Mouse (Mus musculus): ENCODE measurements around the gene D10Wsu102e. TPM values are rescaled to one million over a fixed set of nuclear protein-coding genes. Genes with fewer than 3 reads are reported as not detected.

The D10Wsu102e gene
- total and polyA plus RNA-seq, 3 experiments: 0.67 to 5.5 (median 2.3) TPM

DNA sequence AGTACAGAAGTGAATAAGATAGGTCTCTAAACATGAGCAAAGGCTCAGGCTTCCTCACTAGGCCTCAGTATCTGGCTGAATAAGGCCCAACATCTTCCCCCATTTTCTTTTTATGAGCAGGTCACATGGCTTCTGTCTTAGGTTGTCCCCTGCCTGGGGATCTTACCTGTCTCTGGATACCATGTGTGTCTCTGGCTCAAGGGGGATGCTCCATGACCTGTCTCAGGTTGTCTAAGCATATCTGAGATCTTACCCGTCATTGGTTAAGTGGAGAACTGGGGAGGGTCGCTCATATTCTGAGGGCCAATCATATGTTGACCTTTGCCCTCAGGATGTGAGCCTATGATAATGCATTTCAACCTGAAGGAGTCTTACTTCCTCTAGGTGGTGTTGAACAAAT, 20.5 kb downstream of the D10Wsu102e start:
- DNase-seq (ENCODE audit: low spot score) (no peak), ATAC-seq (ENCODE audit: extremely low read depth, insufficient number of reproducible peaks, low FRiP score, poor library complexity, severe bottlenecking) (no peak)
- Histone ChIP-seq H3K9me3 (replicated peaks) (peaks cover 33% of the 10 kb centered on the region), H3K4me3 (ENCODE audit: low read depth, low read length) (no peak overlapping the region), H3K4me1 (ENCODE audit: insufficient read depth, low read depth, low read length) (peaks cover 53% of the 10 kb centered on the region), H3K27me3 (ENCODE audit: insufficient read depth, low read length) (no peaks in the 10 kb centered on the region), H3K36me3 (replicated peaks) (peaks cover 68% of the 10 kb centered on the region)
- no peak for TF ChIP-seq TAL1 (conservative IDR thresholded peaks at IDR 0.05; ENCODE audit: low read depth, low read length)
- no peak for TF ChIP-seq CTCF (IDR thresholded peaks at IDR 0.05; ENCODE audit: low read depth, low read length)
- TF ChIP-seq POLR2AphosphoS5 (IDR thresholded peaks at IDR 0.05; ENCODE audit: insufficient replicate concordance, low read depth, low read length): no peak
- TF ChIP-seq GATA2 (IDR thresholded peaks at IDR 0.05; ENCODE audit: borderline replicate concordance, low read depth, low read length): no peak
- TF ChIP-seq GATA1 (IDR thresholded peaks at IDR 0.05; ENCODE audit: borderline replicate concordance, low read length): no peak

DNA sequence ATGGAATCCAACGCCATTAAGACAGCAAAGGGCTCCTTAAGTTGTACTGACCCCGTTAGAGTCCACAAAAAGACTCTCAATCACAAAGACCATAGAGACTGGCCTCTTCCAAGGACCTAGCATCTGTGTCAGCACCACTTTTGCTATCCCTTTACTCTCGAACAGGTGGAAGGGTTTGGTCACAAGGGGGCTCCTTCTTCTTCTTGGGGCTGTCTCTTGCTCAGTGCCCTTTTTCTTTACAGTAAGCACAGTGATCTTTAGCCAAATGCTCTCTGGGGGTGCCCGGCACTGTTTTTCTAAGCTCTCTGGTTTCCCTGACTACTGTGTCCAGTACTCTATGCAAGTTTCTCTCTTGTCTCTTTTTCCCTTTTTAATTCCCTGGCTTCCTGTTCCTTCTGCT, 22.5 kb downstream of the D10Wsu102e start:
- no peak overlapping the region for H3K4me3 ChIP-seq (ENCODE audit: low read depth, low read length)
- no peaks in the 10 kb centered on the region for H3K27me3 ChIP-seq (ENCODE audit: insufficient read depth, low read length)
- H3K9me3 ChIP-seq (replicated peaks): peaks cover 33% of the 10 kb centered on the region
- DNase-seq (ENCODE audit: low spot score) (no peak), ATAC-seq (ENCODE audit: extremely low read depth, insufficient number of reproducible peaks, low FRiP score, poor library complexity, severe bottlenecking) (no peak)
- H3K4me1 ChIP-seq (ENCODE audit: insufficient read depth, low read depth, low read length): peaks cover 42% of the 10 kb centered on the region
- peaks cover 58% of the 10 kb centered on the region for H3K36me3 ChIP-seq (replicated peaks)
- TF ChIP-seq CTCF (IDR thresholded peaks at IDR 0.05; ENCODE audit: low read depth, low read length) (no peak), TAL1 (conservative IDR thresholded peaks at IDR 0.05; ENCODE audit: low read depth, low read length) (no peak), GATA2 (IDR thresholded peaks at IDR 0.05; ENCODE audit: borderline replicate concordance, low read depth, low read length) (no peak), POLR2AphosphoS5 (IDR thresholded peaks at IDR 0.05; ENCODE audit: insufficient replicate concordance, low read depth, low read length) (no peak), GATA1 (IDR thresholded peaks at IDR 0.05; ENCODE audit: borderline replicate concordance, low read length) (no peak)

DNA sequence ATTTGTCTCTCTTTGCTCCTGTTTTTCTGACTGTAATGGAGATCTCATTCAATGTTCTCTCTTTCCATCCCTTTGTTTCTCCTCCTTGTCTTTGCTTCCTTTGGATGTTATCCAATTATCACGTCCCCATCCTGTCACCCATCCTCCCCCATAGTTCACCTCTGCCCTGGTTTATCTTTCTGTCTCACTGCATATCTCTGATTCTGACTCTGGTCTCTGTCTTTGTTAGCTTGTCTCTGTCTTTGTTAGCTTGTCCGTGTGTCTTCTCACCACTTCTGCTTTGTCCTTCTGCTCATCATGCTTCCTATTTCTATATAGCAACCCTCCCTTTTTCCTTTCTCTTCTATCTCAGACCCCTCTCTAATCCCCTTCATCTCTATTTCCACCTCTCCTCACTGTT, 23.0 kb downstream of the D10Wsu102e start:
- no peak for TF ChIP-seq GATA2 (IDR thresholded peaks at IDR 0.05; ENCODE audit: borderline replicate concordance, low read depth, low read length)
- TF ChIP-seq GATA1 (IDR thresholded peaks at IDR 0.05; ENCODE audit: borderline replicate concordance, low read length): no peak
- no peak for TF ChIP-seq CTCF (IDR thresholded peaks at IDR 0.05; ENCODE audit: low read depth, low read length)
- no peak for TF ChIP-seq TAL1 (conservative IDR thresholded peaks at IDR 0.05; ENCODE audit: low read depth, low read length)
- TF ChIP-seq POLR2AphosphoS5 (IDR thresholded peaks at IDR 0.05; ENCODE audit: insufficient replicate concordance, low read depth, low read length): no peak
- H3K4me3 ChIP-seq (ENCODE audit: low read depth, low read length): peak overlapping the region; percentile 73; the same call in 1 of the 2 replicates
- H3K9me3 ChIP-seq (replicated peaks): peaks cover 32% of the 10 kb centered on the region
- H3K27me3 ChIP-seq (ENCODE audit: insufficient read depth, low read length): no peaks in the 10 kb centered on the region
- DNase-seq (ENCODE audit: low spot score) (no peak), ATAC-seq (ENCODE audit: extremely low read depth, insufficient number of reproducible peaks, low FRiP score, poor library complexity, severe bottlenecking) (no peak)
- H3K36me3 ChIP-seq (replicated peaks): peaks cover 54% of the 10 kb centered on the region
- H3K4me1 ChIP-seq (ENCODE audit: insufficient read depth, low read depth, low read length): peaks cover 40% of the 10 kb centered on the region

DNA sequence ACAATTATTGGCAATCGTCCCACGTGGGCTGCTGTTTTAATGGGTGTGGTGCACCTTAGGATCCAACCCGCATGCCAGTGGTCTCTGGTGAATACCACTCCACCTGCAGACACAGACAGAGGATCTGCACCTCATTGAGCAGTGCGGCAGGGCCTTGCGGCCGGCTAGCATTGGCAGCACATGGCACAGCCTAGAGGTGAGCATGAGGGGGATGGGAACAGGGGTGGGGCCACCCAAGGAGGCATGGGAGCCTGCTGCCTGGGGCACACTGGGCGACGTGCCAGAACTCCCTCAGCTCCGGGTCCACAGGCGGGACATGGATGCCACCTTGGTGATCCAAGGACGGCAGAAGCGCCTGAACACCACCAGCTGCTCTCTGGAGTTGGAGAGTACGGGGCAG, 23.8 kb downstream of the D10Wsu102e start:
- ATAC-seq (ENCODE audit: extremely low read depth, insufficient number of reproducible peaks, low FRiP score, poor library complexity, severe bottlenecking) (peak; percentile 32; the same call in 1 of the 2 replicates), DNase-seq (ENCODE audit: low spot score) (peak; percentile 30)
- Histone ChIP-seq H3K9me3 (replicated peaks) (peaks cover 26% of the 10 kb centered on the region), H3K4me1 (ENCODE audit: insufficient read depth, low read depth, low read length) (peaks cover 33% of the 10 kb centered on the region), H3K4me3 (ENCODE audit: low read depth, low read length) (peak overlapping the region; percentile 73), H3K27me3 (ENCODE audit: insufficient read depth, low read length) (no peaks in the 10 kb centered on the region), H3K36me3 (replicated peaks) (peaks cover 45% of the 10 kb centered on the region)
- TF ChIP-seq CTCF (IDR thresholded peaks at IDR 0.05; ENCODE audit: low read depth, low read length): no peak
- no peak for TF ChIP-seq GATA2 (IDR thresholded peaks at IDR 0.05; ENCODE audit: borderline replicate concordance, low read depth, low read length)
- TF ChIP-seq POLR2AphosphoS5 (IDR thresholded peaks at IDR 0.05; ENCODE audit: insufficient replicate concordance, low read depth, low read length): no peak
- TF ChIP-seq GATA1 (IDR thresholded peaks at IDR 0.05; ENCODE audit: borderline replicate concordance, low read length): no peak
- no peak for TF ChIP-seq TAL1 (conservative IDR thresholded peaks at IDR 0.05; ENCODE audit: low read depth, low read length)

DNA sequence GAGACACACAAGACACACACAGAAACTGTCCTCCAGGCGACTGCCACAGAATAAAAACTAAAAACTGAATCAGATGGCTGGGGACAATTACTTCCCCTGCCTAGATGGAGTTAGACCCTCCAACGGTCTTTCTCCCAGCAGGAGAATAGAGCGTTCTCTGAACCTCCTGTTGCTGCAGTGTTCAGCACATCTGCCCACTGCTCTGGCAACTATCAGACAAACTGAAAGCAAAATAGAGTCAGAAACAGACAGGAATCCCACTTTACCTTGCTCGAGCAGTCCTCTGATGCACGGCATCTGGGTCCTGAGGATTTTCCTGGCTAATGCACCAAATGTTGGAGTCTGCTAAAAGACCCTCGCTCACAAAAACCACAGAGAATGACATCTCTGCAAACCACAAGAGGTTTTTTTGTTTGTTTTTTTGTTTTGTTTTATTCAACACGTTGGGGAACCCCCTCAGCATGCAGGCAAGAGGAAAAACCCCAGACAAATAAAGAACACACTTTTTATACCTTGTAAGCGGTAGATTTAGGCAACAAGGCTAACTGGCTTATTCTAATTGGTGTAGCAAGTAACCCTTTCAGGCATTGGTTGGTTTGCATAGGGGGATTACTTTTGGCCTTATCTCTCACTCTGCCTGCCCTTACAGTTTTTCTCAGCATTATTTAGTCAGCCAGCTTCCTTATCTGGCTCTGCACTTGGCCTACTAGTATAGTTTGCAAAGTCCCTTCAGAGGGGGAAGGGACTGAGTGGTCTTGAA, 24.6 kb downstream of the D10Wsu102e start:
- H3K4me1 ChIP-seq (ENCODE audit: insufficient read depth, low read depth, low read length): peaks cover 33% of the 10 kb centered on the region
- TF ChIP-seq POLR2AphosphoS5 (IDR thresholded peaks at IDR 0.05; ENCODE audit: insufficient replicate concordance, low read depth, low read length) (no peak), TAL1 (conservative IDR thresholded peaks at IDR 0.05; ENCODE audit: low read depth, low read length) (peak; percentile 76)
- peaks cover 37% of the 10 kb centered on the region for H3K36me3 ChIP-seq (replicated peaks)
- ATAC-seq (ENCODE audit: extremely low read depth, insufficient number of reproducible peaks, low FRiP score, poor library complexity, severe bottlenecking) (peak; percentile 73), DNase-seq (ENCODE audit: low spot score) (peak; percentile 56)
- H3K9me3 ChIP-seq (replicated peaks): peaks cover 18% of the 10 kb centered on the region
- H3K4me3 ChIP-seq (ENCODE audit: low read depth, low read length): peak overlapping the region; percentile 73
- no peaks in the 10 kb centered on the region for H3K27me3 ChIP-seq (ENCODE audit: insufficient read depth, low read length)

DNA sequence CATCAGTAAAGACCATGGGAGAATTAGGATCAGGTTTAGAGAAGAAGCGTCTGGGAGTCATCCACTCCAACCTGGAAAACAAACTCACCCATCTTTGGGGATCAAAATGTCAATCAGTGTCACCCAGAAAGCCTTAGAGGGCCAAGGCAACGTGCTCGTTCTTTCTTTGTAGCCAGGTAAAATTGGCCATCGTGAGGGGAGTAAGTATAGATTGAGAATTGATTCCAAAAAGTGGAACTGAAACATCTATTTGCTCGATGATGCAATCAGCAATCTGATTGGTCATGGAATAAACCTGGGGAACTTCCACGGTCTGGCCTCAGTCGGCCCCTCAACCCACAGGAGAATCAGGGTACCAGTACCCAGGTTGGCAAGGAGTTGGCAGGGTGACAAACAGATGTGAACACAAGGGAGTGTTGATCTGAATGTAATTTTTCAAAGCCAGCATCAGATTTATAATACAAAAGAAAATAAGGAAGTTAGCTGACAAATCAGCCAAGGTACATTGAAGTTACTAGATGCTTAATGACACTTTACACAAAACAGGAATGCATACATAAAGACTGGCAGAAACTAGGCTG, 25.4 kb downstream of the D10Wsu102e start:
- Histone ChIP-seq H3K4me3 (ENCODE audit: low read depth, low read length) (no peak overlapping the region; the same call in 1 of the 2 replicates), H3K27me3 (ENCODE audit: insufficient read depth, low read length) (no peaks in the 10 kb centered on the region), H3K36me3 (replicated peaks) (peaks cover 29% of the 10 kb centered on the region), H3K9me3 (replicated peaks) (peaks cover 11% of the 10 kb centered on the region), H3K4me1 (ENCODE audit: insufficient read depth, low read depth, low read length) (peaks cover 33% of the 10 kb centered on the region)
- no peak for TF ChIP-seq GATA2 (IDR thresholded peaks at IDR 0.05; ENCODE audit: borderline replicate concordance, low read depth, low read length)
- no peak for TF ChIP-seq POLR2AphosphoS5 (IDR thresholded peaks at IDR 0.05; ENCODE audit: insufficient replicate concordance, low read depth, low read length)
- no peak for TF ChIP-seq TAL1 (conservative IDR thresholded peaks at IDR 0.05; ENCODE audit: low read depth, low read length)
- ATAC-seq (ENCODE audit: extremely low read depth, insufficient number of reproducible peaks, low FRiP score, poor library complexity, severe bottlenecking): no peak
- no peak for DNase-seq (ENCODE audit: low spot score)

Data from G1E (cell line).